Mouse (Mus musculus): ENCODE results near the gene Cxcl17. TPM values are rescaled to one million over a fixed set of nuclear protein-coding genes. Genes with fewer than 3 reads are reported as not detected.

Gene Cxcl17
- total and polyA plus RNA-seq, 3 experiments, result not detected

DNA sequence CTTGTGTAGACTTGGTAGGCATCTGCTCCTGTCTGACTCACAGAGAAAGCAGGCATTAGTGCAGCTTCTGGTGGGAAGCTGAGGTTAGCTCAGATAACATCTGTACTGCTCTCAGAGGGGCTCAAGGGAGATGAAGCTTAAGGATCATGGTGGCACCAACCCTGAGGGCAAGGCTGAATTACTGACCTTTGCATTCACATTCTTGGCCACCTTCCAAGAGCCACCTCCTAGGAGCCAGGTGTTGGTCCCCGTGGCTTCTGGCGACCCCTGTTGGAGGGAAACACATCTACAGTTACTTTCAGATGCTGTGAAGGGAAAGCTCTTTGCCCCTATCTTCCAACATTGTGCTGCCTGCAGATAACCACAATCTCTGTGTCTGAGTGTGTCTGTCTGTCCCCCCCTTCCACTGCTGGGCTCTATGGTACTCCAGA, 10.0 kb downstream of the Cxcl17 start:
- no peak overlapping the region for H3K4me3 ChIP-seq (replicated peaks in 1 of 3; ENCODE audit: low read depth in 2 of 3, low read length in 2 of 3, poor library complexity in 1 of 3)
- in situ Hi-C loops (cut with MboI; ENCODE audit: low pct_ligation_motif_present, low pct_unique_long_range_greater_than_20kb, low sequenced_read_pairs), result no loop called here
- no peaks in the 10 kb centered on the region for H3K27me3 ChIP-seq (replicated peaks)
- peaks cover 2 to 3% of the 10 kb centered on the region in 2 experiments; a peak in 3 of 4 replicates for H3K4me1 ChIP-seq (ENCODE audit: control insufficient read depth in 1 of 2, insufficient read depth in 2 of 2)
- no peaks in the 10 kb centered on the region for H3K79me2 ChIP-seq (replicated peaks; ENCODE audit: control insufficient read depth, extremely low read depth, insufficient read depth, poor library complexity, severe bottlenecking)
- no peaks in the 10 kb centered on the region for H3K9me3 ChIP-seq (replicated peaks; ENCODE audit: low read length)
- H3K36me3 ChIP-seq (replicated peaks in 1 of 2; ENCODE audit: control insufficient read depth in 1 of 2, insufficient read depth in 1 of 2, low read length in 1 of 2), result no peaks in the 10 kb centered on the region
- dilution Hi-C loops (cut with MboI; ENCODE audit: extremely low pct_ligation_motif_present, extremely low pct_unique_long_range_greater_than_20kb, low sequenced_read_pairs), result no loop called here
- no peak overlapping the region for H3K9ac ChIP-seq (ENCODE audit: insufficient read depth, low read depth)
- H3K27ac ChIP-seq (ENCODE audit: insufficient read depth, low read depth), result no peak overlapping the region
- no peak overlapping the region for H3K4me2 ChIP-seq (ENCODE audit: insufficient read depth, low read depth, poor library complexity, severe bottlenecking)
- TF ChIP-seq PAX5 (IDR thresholded peaks at IDR 0.05; ENCODE audit: low read length) (no peak), RAD21 (IDR thresholded peaks at IDR 0.05; ENCODE audit: low read depth, low read length) (peak; percentile 83), SMC3 (IDR thresholded peaks at IDR 0.05; ENCODE audit: low read depth, low read length) (peak; percentile 77), CTCF (conservative IDR thresholded peaks at IDR 0.05 in 1 of 2, IDR thresholded peaks at IDR 0.05 in 1 of 2; ENCODE audit: low read depth in 2 of 2, low read length in 2 of 2) (peak; percentile 62 to 88)
- peak; percentile 52 for DNase-seq (ENCODE audit: extremely low read depth)

DNA sequence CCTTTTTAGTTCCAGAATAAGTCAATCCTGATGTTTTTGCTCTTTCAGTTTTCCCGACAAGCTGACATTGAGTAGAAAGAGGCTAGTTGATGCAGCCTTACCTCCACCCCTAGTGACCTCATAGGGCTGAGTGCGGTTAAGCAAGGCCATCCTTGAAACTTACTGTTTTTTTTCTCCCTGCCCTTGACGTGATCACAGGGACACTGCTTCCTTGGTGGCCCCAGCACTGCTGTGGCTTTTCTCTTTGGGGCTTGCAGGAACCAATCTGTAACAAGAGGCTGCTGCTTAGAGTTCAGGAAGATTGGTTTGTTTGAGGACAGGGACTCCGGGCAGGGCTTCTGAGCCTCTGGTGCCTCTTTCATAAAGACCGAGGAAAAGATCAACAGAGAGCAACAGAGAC, 10.7 kb downstream of the Cxcl17 start:
- no peak for TF ChIP-seq JUN (IDR thresholded peaks at IDR 0.05; ENCODE audit: insufficient read depth, low read depth, low read length)
- TF ChIP-seq JUND (conservative IDR thresholded peaks at IDR 0.05; ENCODE audit: low read depth, low read length), result no peak
- TF ChIP-seq POLR2AphosphoS2 (IDR thresholded peaks at IDR 0.05; ENCODE audit: low read depth, low read length), result no peak
- no peak for TF ChIP-seq HCFC1 (IDR thresholded peaks at IDR 0.05; ENCODE audit: low read depth, low read length)
- TF ChIP-seq RAD21 (IDR thresholded peaks at IDR 0.05; ENCODE audit: low read depth, low read length), result no peak
- no peak for TF ChIP-seq UBTF (IDR thresholded peaks at IDR 0.05; ENCODE audit: low read depth, low read length)
- TF ChIP-seq MAX (IDR thresholded peaks at IDR 0.05; ENCODE audit: low read length), result no peak
- TF ChIP-seq NRF1 (IDR thresholded peaks at IDR 0.05; ENCODE audit: low read depth, low read length), result no peak
- no peak for TF ChIP-seq ZC3H11A (IDR thresholded peaks at IDR 0.05; ENCODE audit: low read depth, low read length)
- no peak for TF ChIP-seq ELF1 (IDR thresholded peaks at IDR 0.05; ENCODE audit: low read depth, low read length)
- TF ChIP-seq MYC (IDR thresholded peaks at IDR 0.05; ENCODE audit: low read depth, low read length), result no peak
- no peak for TF ChIP-seq MAFK (IDR thresholded peaks at IDR 0.05; ENCODE audit: insufficient replicate concordance, low read length)
- TF ChIP-seq IRF4 (IDR thresholded peaks at IDR 0.05; ENCODE audit: low read depth, low read length), result no peak
- TF ChIP-seq CHD1 (IDR thresholded peaks at IDR 0.05; ENCODE audit: low read depth, low read length), result no peak
- no peak for TF ChIP-seq MXI1 (IDR thresholded peaks at IDR 0.05; ENCODE audit: low read depth, low read length)
- TF ChIP-seq MEF2A (IDR thresholded peaks at IDR 0.05; ENCODE audit: borderline replicate concordance, low read depth, low read length), result no peak
- no peaks in the 10 kb centered on the region for H3K79me2 ChIP-seq (replicated peaks; ENCODE audit: control insufficient read depth, extremely low read depth, insufficient read depth, poor library complexity, severe bottlenecking)
- dilution Hi-C loops (cut with MboI; ENCODE audit: extremely low pct_ligation_motif_present, extremely low pct_unique_long_range_greater_than_20kb, low sequenced_read_pairs) (no loop called here), in situ Hi-C loops (cut with MboI; ENCODE audit: low pct_ligation_motif_present, low pct_unique_long_range_greater_than_20kb, low sequenced_read_pairs) (no loop called here)
- no peak for DNase-seq (ENCODE audit: extremely low read depth)
- H3K4me1 ChIP-seq (ENCODE audit: control insufficient read depth in 1 of 2, insufficient read depth in 2 of 2), result peaks cover 2 to 3% of the 10 kb centered on the region in 2 experiments; a peak in 3 of 4 replicates
- no peaks in the 10 kb centered on the region for H3K36me3 ChIP-seq (replicated peaks in 1 of 2; ENCODE audit: control insufficient read depth in 1 of 2, insufficient read depth in 1 of 2, low read length in 1 of 2)
- H3K27ac ChIP-seq (ENCODE audit: insufficient read depth, low read depth), result no peak overlapping the region
- no peak overlapping the region for H3K9ac ChIP-seq (ENCODE audit: insufficient read depth, low read depth)
- no peaks in the 10 kb centered on the region for H3K9me3 ChIP-seq (replicated peaks; ENCODE audit: low read length)
- H3K4me2 ChIP-seq (ENCODE audit: insufficient read depth, low read depth, poor library complexity, severe bottlenecking), result no peak overlapping the region
- H3K27me3 ChIP-seq (replicated peaks), result no peaks in the 10 kb centered on the region
- no peak overlapping the region for H3K4me3 ChIP-seq (replicated peaks in 1 of 3; ENCODE audit: low read depth in 2 of 3, low read length in 2 of 3, poor library complexity in 1 of 3)

Data from CH12.LX (cell line).